Mouse (Mus musculus) duodenum, adult 2 months (tissue): ENCODE measurements around the gene Sun3. TPM values are rescaled to one million over a fixed set of nuclear protein-coding genes. Genes with fewer than 3 reads are reported as not detected.

ENCODE experiments used
- polyA plus RNA-seq: library from polyadenylated mRNA; depleted of rRNA; stranded (reverse); fragments of >200 nt; gene quantifications from 2 replicates; pipeline ENCODE4 v1.2.3, GENCODE M21; 2012; ENCODE audit warnings: low replicate concordance; rRNA removed

The Sun3 gene
- polyA plus RNA-seq = 0.22 TPM in 1 of 2 replicates, not detected in the other

DNA sequence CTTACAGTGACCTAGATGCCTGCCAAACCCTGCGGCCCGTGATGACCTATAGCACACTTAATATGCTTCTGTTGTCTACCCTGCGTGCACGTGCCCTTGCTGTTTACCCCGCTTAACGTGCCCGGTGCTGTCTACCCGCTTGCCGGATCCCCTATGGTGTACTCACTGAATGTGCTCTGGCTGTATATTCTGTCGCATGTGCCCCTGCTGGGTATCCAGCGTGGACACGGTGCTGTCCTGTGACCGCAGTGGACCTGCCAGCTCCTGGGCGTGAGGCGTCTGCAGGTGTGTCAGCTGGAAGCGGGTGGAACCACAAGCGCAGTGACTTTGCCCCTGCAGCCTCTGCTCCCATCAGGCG is at the start of gene Sun3:
Sun3 (minus strand) TSS at position 289 of the 358 bp plus-strand sequence.

DNA sequence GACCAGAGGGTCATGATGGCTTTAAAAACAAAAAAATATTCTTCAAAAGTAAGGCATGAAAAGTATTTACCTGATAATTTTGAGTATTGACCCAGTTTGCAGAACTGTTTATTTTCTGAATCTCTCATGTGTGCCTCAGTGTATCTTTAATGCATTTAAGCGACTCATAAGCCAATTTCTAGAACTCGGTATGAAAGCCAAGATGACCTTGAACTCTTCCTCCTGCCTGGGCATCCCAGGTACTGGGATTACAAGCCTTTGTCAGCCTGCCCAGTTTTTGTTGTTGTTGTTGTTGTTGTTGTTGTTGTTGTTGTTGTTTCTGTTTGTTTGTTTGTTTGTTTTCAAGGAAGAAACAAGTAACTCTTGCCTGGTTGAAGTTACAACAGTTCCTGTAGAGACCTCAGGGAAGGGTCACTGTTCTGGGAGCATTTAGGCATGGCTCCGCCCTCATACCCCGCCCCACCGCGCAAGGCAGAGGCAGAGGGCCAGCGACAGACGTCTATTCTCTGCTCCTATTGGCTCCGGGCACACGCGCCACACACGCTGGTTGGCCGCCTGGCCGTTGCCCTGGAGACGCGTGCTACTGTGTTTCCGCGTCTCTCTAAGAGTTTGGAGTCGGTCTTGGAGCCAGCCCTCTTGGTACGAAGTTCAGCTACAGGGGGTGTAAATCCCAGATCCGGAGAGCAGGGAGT is 634 bp downstream of the Sun3 start, which contains the start of gene Gm11992:
Gm11992 (plus strand) TSS at position 584 of the 692 bp plus-strand sequence.

DNA sequence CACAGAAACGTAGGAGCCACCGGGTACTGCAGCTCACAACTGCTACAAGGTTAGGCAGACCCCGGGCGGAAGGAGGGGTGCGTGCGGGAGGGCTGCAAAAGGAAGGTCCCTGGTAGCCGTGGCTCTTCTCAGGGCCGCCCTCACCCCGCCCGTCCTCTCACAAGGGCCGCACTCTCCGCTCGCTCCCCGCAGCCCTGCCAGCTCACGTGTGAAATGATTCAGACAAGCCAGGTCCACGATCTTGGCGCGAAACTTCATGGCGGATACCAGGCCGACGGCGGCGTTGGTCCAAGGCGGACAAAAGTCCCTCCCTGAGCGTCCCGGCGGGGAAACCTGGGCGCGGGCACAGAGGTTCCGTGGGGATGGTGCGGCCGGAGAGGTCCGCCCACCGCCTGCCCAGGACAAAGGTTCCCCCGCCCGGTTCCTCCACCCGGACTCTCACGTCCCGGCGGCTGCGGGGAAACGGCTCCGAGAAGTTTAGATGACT is 37.9 kb downstream of the Sun3 start, which contains the start of gene Hus1:
Hus1 (minus strand) TSS at position 339 of the 487 bp plus-strand sequence.

DNA sequence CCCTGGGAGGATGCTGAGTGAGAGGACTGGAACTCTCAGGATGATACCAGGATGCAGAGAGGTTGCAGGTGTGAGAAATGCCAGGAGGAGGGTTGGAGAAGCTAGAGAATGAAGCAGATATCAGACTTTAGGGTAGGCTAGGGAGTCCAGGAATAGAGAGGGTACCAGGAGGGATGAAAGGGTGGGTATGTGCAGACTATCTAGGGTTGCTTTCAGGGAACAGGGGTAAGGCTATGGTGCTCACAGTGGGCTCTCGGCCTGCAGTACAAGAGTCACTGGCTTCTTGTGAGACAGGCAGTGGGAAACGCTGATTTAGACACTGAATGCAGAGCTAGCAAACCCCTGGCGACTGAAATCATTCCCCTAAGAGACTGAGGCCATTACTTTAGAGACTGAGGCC is 75.6 kb downstream of the Sun3 start, which contains the start of gene Pkd1l1:
Pkd1l1 (minus strand) TSS at position 101 of the 400 bp plus-strand sequence.

Other genes starting within 250 kb of the Sun3 start
- gene Pkd1l1, start 75.7 kb downstream of the Sun3 start, polyA plus RNA-seq = 0.12 and 0.21 TPM in 2 replicates
- gene Hus1, start 37.8 kb downstream of the Sun3 start, polyA plus RNA-seq = 1.3 and 2.0 TPM in 2 replicates
- 0.66 and 2.3 TPM in 2 replicates for gene Gm11992, start 397 bp downstream of the Sun3 start, polyA plus RNA-seq
- 116 and 263 TPM in 2 replicates for gene Upp1, start 69.1 kb upstream of the Sun3 start, polyA plus RNA-seq
- gene Abca13, start 143.0 kb upstream of the Sun3 start, polyA plus RNA-seq = 0.01 TPM in 1 of 2 replicates, not detected in the other